Mouse (Mus musculus): ENCODE data around the gene Nubp2. TPM values are rescaled to one million over a fixed set of nuclear protein-coding genes. Genes with fewer than 3 reads are reported as not detected.
A peak's percentile ranks its signal among the peaks of the same experiment; 100 is the strongest.

Nubp2 gene
- 75.4 and 75.9 TPM in 2 replicates for polyA plus RNA-seq (2016; fragmentation: Nextera tagmentation; extraction: Ambion mirVana)

DNA sequence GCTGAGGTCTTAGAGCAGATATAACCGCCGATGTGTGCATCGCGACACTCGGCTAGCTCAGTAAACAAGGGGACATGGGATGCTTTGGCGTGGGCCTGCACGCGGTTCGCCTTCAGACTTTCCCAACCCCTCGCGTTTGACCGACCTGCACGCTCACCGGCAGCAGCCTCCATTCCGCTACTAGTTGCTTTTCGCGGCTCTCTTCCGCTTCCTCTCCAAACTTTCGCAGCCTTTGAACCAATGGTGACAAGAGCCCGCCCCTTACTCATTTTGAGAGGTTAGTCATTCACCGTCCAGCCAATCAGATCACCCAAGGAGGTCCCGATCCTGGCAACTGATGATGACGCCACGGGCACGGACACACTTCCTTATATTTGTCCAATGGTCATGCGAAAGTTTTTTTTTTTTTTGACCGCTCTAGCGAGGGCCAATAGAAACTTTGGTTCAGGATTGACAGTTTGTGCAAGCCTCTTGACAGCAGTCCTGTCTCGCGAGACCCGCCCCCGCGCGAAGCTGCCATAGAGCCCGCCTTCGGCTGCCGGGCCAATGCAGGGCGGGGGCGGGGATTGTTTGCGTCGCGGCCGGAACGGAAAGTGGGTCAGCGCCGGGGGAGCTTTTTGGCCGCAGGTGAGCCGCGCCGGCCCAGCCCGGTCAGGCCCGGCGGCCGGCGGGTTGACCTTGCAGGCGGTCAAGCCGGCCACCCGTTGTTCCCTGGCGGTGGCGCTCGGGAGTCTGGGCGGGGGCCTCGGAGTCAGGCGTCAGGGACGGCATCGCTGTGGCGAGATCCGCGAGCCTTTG, at the start of gene Nubp2, which contains the start of gene Spsb3:
Gene Nubp2, minus strand, starts transcription at position 216 of the 798 bp plus-strand sequence.
Gene Spsb3, plus strand, starts transcription at position 510 of the 798 bp plus-strand sequence.
- Histone ChIP-seq H3K9ac (peak within 1 kb of the TSS; percentile 86), H3K4me1 (peaks cover 22% of the 10 kb centered on the region), H3K9me3 (no peaks in the 10 kb centered on the region), H3K36me3 (peaks cover 42% of the 10 kb centered on the region), H3K4me3 (peak within 1 kb of the TSS; percentile 89), H3K27ac (peak within 1 kb of the TSS; percentile 64), H3K27me3 (replicated peaks) (no peaks in the 10 kb centered on the region), H3K4me2 (replicated peaks) (peak within 1 kb of the TSS; percentile 97)
- ATAC-seq (ENCODE audit: low FRiP score, low read depth): peak; percentile 95
- under 1% methylated on average over 69 of the region's 69 CpGs for WGBS

DNA sequence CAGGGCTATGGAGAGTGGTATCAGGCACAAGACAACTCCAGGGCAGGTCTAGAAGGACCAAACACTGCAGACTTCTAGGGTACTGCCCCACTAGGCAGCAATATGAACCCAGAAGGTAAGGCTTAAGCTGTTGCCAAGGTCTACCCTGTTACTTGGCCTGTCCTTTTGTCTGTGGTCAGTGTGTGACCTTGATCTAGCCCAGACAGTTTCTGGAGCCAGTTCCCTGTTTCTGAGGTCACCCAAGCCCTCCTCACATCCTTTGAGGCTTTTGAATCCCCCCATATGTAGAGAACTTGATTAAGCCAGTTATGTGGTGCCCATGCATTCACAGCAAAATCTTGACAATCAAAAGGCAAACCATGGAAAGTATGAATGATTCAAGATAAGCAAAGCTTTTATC, 49.5 kb upstream of the Nubp2 start:
- Histone ChIP-seq H3K9ac (peak overlapping the region; percentile 92), H3K4me2 (replicated peaks) (peak overlapping the region; percentile 83), H3K27me3 (replicated peaks) (no peaks in the 10 kb centered on the region), H3K27ac (no peak overlapping the region), H3K4me3 (peak overlapping the region; percentile 92), H3K4me1 (peaks cover 20% of the 10 kb centered on the region), H3K9me3 (no peaks in the 10 kb centered on the region), H3K36me3 (no peaks in the 10 kb centered on the region)
- no peak for ATAC-seq (ENCODE audit: low FRiP score, low read depth)

DNA sequence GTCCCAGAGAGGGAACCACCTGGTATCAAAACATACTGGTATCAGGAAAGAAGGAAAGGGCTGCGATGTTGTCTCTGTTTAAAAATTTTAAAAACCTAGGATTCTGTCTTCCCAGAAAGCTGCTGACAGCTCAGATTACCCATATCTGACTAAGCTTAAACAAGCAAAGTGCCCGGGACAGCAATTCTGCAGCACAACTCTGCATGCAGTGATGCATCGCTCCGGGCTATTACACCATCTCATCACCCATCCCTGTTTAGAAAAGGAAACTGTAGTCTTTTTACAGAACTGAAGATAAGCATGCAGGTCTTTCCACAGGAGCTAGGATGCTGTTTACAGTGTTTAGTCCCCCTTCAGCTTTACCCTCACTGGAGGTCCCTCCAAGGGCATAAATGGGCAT, 48.8 kb upstream of the Nubp2 start:
- Histone ChIP-seq H3K4me3 (no peak overlapping the region), H3K27ac (no peak overlapping the region)
- no peak for ATAC-seq (ENCODE audit: low FRiP score, low read depth)

DNA sequence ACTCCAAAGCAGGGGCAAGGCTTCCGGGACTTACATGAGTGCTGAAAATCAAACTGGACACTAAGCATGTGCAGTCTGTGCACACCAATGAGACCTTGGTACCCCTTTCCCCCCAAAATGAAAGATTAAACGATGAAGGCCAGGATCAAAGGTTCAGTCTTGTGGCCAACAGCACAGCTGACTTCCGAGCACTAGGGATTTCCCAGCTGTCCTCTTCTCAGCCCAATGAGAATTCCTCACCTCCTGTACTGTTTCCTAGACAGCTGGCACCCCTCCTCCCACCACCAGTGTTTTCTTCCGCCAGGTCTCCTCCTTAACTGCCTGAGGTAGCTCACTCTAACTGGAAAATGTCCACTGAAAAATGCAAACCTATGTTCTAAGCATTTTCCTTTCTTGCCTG, 47.0 kb upstream of the Nubp2 start:
- no peak overlapping the region for H3K4me2 ChIP-seq (replicated peaks)

More for the DNA sequence above, 48.8 kb upstream of the Nubp2 start:
- Histone ChIP-seq H3K9ac (peak overlapping the region; percentile 92), H3K36me3 (no peaks in the 10 kb centered on the region), H3K9me3 (no peaks in the 10 kb centered on the region), H3K27me3 (replicated peaks) (no peaks in the 10 kb centered on the region), H3K4me1 (peaks cover 20% of the 10 kb centered on the region), H3K4me2 (replicated peaks) (peak overlapping the region; percentile 83)
- WGBS: 92% methylated on average over 4 of the region's 4 CpGs

DNA sequence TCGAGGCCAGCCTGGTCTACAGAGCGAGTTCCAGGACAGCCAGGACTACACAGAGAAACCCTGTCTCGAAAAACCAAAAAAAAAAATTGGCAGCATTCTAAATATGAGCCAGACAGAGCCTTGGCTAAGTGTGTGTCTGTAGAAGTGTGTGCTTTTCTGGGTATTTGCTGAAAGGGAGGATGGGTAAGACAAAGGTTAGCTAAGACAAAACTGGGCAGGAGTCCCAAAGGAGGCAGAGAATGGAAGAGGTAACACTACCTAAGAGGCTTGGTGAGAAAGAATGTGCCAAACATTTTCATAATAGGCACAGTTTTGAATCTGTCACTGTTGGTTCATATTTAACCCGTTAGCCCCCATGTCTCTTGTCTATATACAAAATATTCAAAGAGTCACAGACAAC, 46.3 kb upstream of the Nubp2 start:
- no peaks in the 10 kb centered on the region for H3K27me3 ChIP-seq (replicated peaks)
- H3K9ac ChIP-seq: 0 out of 2 replicates have a peak overlapping the region, but pooled peaks have one; percentile 21
- H3K4me2 ChIP-seq (replicated peaks): no peak overlapping the region
- ATAC-seq (ENCODE audit: low FRiP score, low read depth): no peak
- peaks cover 20% of the 10 kb centered on the region for H3K4me1 ChIP-seq
- H3K27ac ChIP-seq: no peak overlapping the region
- WGBS: 92% methylated on average over 4 of the region's 4 CpGs
- H3K4me3 ChIP-seq: no peak overlapping the region
- peaks cover 11% of the 10 kb centered on the region for H3K36me3 ChIP-seq
- no peaks in the 10 kb centered on the region for H3K9me3 ChIP-seq

More for the DNA sequence above, 47.0 kb upstream of the Nubp2 start:
- Histone ChIP-seq H3K27me3 (replicated peaks) (no peaks in the 10 kb centered on the region), H3K36me3 (0 out of 2 replicates have a peak, but pooled peaks cover 6% of the 10 kb centered on the region), H3K27ac (no peak overlapping the region), H3K9me3 (no peaks in the 10 kb centered on the region), H3K4me3 (no peak overlapping the region), H3K4me1 (peaks cover 20% of the 10 kb centered on the region), H3K9ac (no peak overlapping the region)
- no peak for ATAC-seq (ENCODE audit: low FRiP score, low read depth)
- 81% methylated on average over 4 of the region's 4 CpGs for WGBS

DNA sequence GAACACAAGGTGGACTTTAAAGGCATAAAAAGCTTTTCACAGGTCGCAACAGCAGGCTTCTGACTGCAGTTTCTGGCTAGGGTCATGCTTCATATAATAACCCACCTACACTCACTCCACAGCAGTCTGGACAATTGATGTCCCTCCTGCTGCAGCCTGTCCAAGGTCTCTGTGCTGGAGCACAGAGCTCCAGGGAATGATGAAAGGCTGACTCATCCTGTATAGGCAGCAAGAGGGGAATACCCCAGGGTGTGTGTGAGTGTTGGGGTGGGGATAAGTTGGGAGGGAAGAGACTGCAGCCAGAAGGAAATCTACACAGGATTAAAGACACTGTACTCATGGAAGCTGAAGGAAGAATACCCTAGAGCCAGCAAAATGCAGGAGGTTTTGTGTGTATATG, 43.4 kb upstream of the Nubp2 start:
- Histone ChIP-seq H3K36me3 (peaks cover 38% of the 10 kb centered on the region), H3K4me3 (no peak overlapping the region), H3K9me3 (no peaks in the 10 kb centered on the region), H3K27me3 (replicated peaks) (no peaks in the 10 kb centered on the region), H3K4me1 (peaks cover 5% of the 10 kb centered on the region), H3K27ac (no peak overlapping the region), H3K9ac (no peak overlapping the region), H3K4me2 (replicated peaks) (no peak overlapping the region)
- WGBS: 88% methylated on average over 1 of the region's 1 CpGs
- no peak for ATAC-seq (ENCODE audit: low FRiP score, low read depth)

DNA sequence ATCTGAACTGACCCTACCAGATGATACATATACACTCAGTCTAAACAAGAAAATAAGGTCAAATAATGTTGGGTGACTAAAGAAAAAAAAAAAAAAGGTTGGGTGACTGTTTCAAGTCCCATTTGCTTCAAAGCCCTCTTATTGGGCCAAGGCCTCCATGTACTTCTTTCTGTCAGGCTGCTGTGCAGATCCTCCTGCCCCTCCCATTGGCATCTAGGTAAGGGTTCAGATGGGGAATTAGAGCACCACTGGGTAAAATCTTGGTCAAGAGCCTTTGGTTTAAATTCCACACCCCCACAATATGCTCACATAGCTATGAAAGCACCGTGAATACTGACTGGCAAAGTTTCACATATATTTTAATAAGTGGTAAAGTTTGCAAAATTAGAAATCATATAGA, 37.1 kb upstream of the Nubp2 start:
- Histone ChIP-seq H3K4me1 (no peaks in the 10 kb centered on the region), H3K36me3 (peaks cover 92% of the 10 kb centered on the region), H3K9me3 (no peaks in the 10 kb centered on the region), H3K27ac (no peak overlapping the region), H3K27me3 (replicated peaks) (no peaks in the 10 kb centered on the region), H3K4me2 (replicated peaks) (no peak overlapping the region), H3K4me3 (no peak overlapping the region), H3K9ac (no peak overlapping the region)
- WGBS: 97% methylated on average over 1 of the region's 1 CpGs
- no peak for ATAC-seq (ENCODE audit: low FRiP score, low read depth)

DNA sequence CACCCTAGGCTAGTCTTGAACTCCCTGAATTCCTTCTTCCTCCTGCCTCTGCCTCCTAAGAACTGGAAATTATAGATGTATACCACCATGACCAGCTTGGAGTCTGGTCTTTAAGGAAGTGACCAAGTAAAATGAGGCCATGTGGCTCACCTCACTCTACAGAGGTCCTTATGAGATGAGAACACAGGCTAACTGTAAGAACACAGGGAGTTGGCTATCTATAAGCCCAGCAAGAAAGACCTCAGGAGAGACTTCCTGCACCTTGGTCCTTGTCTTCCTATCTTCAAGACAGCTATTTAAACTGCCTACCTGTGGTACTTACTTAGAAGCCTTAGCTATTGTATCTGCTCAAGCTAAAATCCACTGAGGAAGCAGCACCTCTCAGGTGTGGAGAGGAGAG, 27.8 kb upstream of the Nubp2 start:
- Histone ChIP-seq H3K4me3 (no peak overlapping the region), H3K36me3 (peaks cover 95% of the 10 kb centered on the region), H3K4me2 (replicated peaks) (no peak overlapping the region), H3K27ac (no peak overlapping the region), H3K27me3 (replicated peaks) (no peaks in the 10 kb centered on the region), H3K4me1 (no peaks in the 10 kb centered on the region), H3K9me3 (no peaks in the 10 kb centered on the region), H3K9ac (no peak overlapping the region)
- ATAC-seq (ENCODE audit: low FRiP score, low read depth): no peak

DNA sequence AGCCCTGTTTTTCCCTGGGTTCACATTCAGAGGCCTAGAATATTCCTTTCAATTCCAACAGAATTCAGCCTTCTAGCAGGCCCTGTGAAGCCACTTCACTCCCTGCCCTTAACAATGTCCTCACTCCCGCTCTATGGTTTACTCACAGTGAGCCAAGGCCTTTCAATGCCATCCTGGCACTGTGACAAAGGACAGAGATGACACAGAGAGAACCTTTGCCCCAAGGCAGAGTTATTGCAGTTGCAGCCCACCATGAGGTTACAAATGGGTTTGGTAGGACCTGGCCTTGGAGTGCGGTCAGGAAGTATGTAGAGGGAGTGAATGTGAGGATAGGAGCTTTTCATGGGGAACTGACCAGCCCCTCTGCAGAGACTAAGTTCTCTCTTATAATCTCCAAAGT, 21.4 kb upstream of the Nubp2 start:
- H3K36me3 ChIP-seq: peaks cover 97% of the 10 kb centered on the region

DNA sequence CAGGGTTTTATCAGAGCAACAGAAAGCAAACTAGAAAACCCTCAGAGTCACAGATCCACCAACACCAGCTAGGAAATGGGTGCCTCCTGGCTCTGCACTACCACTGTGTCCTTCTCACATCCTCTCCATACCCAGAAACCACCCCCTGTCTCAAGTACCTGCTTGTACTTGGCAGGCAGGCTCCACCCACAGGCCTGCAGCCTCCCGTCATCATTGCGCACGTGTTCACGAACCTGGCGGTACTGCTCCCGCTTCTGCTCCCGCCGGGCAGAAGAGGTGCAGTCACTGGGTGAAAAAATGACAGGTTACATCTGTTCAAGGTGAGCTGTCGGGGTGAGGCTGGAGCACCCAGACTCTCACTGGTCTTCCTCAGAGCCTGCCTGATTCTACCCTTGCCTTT, 17.6 kb upstream of the Nubp2 start:
- H3K4me1 ChIP-seq: no peaks in the 10 kb centered on the region
- H3K9me3 ChIP-seq: no peaks in the 10 kb centered on the region
- no peaks in the 10 kb centered on the region for H3K27me3 ChIP-seq (replicated peaks)
- H3K4me3 ChIP-seq: no peak overlapping the region
- H3K36me3 ChIP-seq: peaks cover 99% of the 10 kb centered on the region
- H3K4me2 ChIP-seq (replicated peaks): no peak overlapping the region
- no peak for ATAC-seq (ENCODE audit: low FRiP score, low read depth)
- no peak overlapping the region for H3K27ac ChIP-seq
- no peak overlapping the region for H3K9ac ChIP-seq
- 91% methylated on average over 9 of the region's 9 CpGs for WGBS

More for the DNA sequence above, 21.4 kb upstream of the Nubp2 start:
- 92% methylated on average over 2 of the region's 2 CpGs for WGBS
- Histone ChIP-seq H3K27ac (no peak overlapping the region), H3K27me3 (replicated peaks) (no peaks in the 10 kb centered on the region), H3K4me3 (no peak overlapping the region), H3K4me1 (no peaks in the 10 kb centered on the region), H3K9me3 (no peaks in the 10 kb centered on the region), H3K9ac (no peak overlapping the region), H3K4me2 (replicated peaks) (no peak overlapping the region)
- ATAC-seq (ENCODE audit: low FRiP score, low read depth): no peak

DNA sequence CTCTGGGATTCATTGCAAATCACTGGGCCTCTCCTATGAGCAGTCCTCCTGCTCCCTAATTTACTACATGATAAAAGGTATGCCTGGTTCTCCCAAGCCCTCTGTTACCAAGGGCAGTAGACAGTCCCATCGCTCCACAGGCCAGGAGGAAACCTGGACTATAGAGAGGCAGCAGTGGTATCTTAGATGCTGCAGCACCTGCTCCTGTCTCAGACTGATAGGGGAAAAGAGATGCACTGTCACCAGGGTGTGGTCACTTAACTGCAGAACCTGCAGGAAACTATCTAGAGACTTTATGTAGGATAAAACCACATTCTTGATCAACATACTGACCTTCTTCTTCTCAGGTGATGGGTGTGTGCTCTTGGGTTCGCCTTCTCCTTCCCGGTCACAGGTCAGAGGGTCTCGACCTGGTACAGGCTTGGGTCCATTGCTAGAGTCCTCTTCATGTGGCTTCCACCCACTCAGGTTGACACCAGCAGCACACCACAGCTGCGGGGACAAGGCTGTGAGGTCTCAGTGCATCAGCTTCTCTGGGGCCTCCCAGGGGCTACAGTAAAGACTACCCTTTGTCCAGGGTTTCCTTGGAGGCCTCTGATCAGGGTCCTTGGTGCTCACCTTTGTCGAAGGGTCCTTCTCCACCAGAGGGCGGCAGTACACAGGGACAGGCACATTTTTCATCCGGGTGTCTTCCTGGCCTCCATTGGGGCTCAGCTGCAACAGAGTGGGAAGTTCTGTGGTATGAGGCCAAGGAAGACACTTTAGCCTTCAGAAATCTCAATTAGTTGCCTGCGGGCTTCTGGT, 16.7 kb upstream of the Nubp2 start:
- Histone ChIP-seq H3K27ac (no peak overlapping the region), H3K9ac (no peak overlapping the region), H3K36me3 (peaks cover 99% of the 10 kb centered on the region), H3K27me3 (replicated peaks) (no peaks in the 10 kb centered on the region), H3K4me3 (no peak overlapping the region), H3K4me2 (replicated peaks) (no peak overlapping the region), H3K4me1 (peaks cover under 1% of the 10 kb centered on the region), H3K9me3 (no peaks in the 10 kb centered on the region)
- 67% methylated on average over 9 of the region's 9 CpGs for WGBS
- no peak for ATAC-seq (ENCODE audit: low FRiP score, low read depth)

DNA sequence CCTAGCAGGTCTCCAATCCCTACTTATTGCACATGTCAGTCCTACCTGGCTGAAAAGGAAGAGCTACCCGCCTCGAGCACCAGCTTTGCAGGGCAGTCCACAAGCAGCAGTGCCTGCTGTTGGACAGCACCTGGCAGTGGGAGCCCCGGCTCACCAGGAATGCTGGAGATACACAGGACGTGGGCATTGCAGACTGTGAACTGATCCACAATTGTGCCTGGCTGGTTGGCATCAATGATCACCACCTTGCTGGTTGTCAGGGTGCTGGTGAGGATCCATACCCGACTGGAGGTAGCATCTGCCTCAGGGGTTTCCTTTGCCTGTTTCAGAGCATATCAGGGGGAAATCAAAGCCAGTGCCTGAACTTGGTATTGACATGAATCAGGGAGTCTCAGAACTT, 16.0 kb upstream of the Nubp2 start:
- no peaks in the 10 kb centered on the region for H3K9me3 ChIP-seq
- H3K27ac ChIP-seq: no peak overlapping the region
- peaks cover 8% of the 10 kb centered on the region for H3K4me1 ChIP-seq
- ATAC-seq (ENCODE audit: low FRiP score, low read depth): no peak
- peaks cover 100% of the 10 kb centered on the region for H3K36me3 ChIP-seq
- no peaks in the 10 kb centered on the region for H3K27me3 ChIP-seq (replicated peaks)
- no peak overlapping the region for H3K9ac ChIP-seq
- 93% methylated on average over 5 of the region's 5 CpGs for WGBS
- no peak overlapping the region for H3K4me2 ChIP-seq (replicated peaks)
- no peak overlapping the region for H3K4me3 ChIP-seq
